Mouse (Mus musculus): ENCODE data around the gene Slc6a21.

The Slc6a21 gene

DNA sequence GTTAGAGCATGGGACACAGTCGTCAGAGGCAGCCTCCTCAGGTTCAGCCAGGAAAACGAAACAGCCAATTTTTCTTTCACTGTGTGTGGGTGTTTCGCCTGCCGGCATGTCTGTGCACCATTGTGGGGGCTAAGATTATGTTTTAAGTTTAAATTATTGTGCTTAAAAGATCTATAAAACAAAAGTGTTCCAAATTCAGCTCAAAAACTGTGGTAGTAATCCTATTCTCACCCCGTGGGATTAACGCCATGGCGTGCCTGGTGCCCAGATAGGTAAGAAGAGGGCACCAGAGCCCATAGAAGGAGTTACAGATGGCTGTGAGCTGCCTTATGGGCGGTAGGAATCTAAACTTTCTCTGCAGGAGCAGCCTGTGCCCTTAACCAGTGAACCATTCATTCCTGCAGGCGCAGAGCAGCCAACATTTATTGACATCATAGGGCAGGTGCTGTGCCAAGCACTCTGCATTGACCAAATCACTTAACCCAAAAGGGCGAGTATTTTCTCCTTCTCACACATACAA lies 37.9 kb downstream of the Slc6a21 start:
- no peak for DNase-seq (ENCODE audit: low spot score in 2 of 2)

- DNase-seq (ENCODE audit: low spot score in 2 of 2): no peak
These were observed 39.2 kb downstream of the Slc6a21 start for GRCm38 (mm10) chr7:45316536-45316935.

DNA sequence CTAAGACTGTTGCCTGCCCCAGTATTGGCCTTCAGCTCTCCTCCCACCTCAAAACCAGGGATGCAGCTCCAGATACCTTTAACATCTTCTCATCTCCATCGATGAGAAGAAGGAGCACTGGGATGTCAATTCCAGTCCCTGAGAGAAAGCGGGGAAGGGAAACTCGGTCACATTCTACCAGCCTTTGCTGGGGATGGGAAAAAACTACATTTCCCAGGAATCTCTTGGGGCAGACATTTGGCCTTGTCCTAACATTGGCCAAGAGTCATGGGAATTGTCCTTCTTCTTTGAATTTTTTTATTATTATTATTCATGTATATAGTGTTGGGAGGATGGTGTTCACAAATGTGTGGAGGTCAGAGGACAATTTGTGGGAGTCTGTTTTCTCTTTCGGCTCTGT lies 44.9 kb downstream of the Slc6a21 start:
- no peak for DNase-seq (ENCODE audit: low spot score in 2 of 2)

DNA sequence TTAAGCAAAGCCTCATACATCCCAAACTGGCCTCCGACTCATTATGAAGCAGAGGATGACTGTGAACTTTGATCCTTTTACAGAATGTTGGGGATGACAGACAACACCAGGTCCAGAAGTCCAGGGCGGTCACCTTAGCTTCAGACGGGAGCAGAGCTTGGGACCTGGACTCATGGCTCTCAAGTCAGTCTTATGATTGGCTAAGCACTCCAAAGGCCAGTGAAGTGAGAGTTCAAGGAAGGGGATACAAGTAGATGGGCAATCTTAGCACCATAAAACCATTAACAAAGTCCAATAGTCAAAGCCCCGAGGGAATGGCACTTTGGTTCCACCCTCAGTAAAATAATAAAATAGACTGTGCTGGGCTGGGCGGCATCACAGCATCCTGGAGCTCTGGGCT lies 45.8 kb downstream of the Slc6a21 start:
- no peak for DNase-seq (ENCODE audit: low spot score in 2 of 2)

DNA sequence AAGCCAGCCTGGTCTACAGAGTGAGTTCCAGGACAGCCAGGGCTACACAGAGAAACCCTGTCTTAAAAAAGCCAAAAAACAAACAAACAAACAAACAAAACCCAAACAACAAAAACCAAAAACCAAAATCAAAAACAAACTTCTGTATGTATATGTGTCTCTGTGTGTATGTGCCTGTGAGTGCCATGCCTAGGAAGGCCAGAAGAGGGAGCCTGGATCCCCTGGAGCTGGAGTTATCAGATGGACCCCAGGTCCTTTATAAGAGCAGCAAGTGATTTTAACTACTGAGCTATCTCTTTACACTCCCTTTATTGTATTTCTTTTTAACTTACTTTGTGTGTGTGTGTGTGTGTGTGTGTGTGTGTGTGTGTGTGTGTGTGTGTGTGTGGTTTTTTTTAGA lies 48.5 kb downstream of the Slc6a21 start:
- DNase-seq (ENCODE audit: low spot score in 2 of 2): no peak

DNA sequence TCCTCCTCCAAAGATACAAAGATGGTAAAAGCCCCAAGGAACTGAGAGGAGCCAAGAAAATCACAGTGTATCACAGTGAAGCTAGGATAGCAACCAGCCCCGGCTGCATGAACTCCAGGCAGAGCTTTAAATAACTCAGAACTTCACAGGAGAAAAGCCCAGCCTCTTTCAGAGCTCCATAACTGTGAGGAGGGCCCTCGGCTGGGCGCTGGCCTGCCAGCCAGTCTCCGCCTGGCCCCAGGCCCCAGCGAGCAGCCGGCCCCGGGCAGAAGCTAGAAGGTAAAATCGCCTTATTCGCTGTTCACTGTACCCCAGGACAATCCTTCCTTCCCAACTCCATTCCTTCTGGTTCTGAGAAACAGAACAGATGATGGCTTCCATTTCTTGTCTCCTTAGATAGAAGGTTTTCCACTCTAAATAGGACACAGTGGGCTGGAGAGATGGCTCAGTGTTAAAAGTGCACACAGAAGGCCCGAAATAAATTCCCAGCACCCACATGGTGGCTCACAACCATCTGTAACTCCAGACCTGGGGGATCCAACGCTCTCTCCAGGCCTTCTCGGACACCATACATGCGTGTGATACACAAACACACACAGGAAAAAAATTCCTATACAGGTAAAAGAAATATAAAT lies 51.6 kb downstream of the Slc6a21 start:
- DNase-seq (ENCODE audit: low spot score in 2 of 2): no peak

- DNase-seq (ENCODE audit: low spot score in 2 of 2): no peak
These were observed 54.2 kb downstream of the Slc6a21 start for GRCm38 (mm10) chr7:45331502-45331901.

DNA sequence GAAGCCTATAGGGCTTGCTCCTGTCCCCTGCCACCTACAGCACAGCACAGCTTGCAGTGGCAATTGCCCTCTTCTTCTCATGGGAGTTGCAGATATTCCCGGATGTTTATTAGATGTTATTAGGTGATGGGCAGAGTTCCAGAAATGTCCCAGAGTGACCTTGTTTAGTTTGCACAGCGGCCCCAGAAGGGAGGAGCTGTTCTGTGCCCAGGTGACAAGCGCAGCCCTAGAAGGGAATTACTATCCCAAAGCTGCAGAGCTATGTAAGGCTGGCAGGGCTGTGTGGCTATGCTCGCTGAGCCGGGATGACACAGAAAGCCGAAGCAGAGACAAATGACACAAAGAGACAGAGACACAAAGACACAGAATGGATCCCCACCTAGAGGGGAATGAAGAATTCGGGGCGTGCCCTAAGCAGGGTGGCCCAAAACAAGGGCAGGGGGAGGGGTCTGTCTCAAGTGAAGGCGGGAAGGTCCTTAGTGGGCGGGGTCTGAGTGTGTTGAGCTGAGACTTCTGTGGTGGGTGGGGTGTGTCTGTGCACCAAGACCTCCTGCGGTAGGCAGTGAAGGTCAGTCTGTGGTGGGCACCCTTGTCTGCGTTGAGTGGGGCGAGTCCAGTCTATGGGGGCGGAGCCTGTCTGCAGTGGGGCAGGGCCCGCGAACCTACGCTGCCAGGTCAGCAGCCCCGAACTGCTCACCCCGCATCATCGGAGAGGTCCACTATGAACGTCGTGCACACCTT lies 55.5 kb downstream of the Slc6a21 start:
- peak; percentile 44 to 52 for DNase-seq (ENCODE audit: low spot score in 2 of 2)

DNA sequence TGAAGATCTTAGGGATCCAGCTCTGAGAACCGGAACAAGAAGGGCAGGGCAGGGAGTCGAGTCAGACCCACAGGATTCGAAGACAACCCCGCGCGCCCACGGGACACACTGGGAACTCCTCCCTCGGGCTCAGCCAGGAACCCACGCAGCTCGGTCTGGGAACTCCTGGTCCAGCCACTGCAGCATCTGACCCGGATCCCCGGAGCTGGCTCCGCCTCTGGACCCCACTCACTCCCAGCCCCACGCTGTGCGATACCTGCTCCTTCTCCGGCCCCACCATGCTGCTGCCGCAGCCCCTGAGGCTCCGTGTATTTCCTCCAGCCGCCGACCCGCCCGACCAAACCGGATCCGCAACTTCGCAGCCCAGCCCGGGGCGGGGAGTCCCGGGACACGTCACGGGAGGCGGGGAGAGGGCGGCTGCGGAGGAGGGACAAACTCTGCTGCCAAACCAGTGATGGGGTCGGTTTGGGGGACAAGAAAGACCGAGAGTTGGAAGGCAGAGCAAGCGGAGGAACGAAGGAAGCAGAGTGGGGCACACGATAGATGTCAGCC lies 56.2 kb downstream of the Slc6a21 start, which contains the start of gene Trpm4:
Trpm4 (minus strand) TSS at position 350 of the 552 bp plus-strand sequence.
- peak; percentile 84 to 85 for DNase-seq (ENCODE audit: low spot score in 2 of 2)

DNA sequence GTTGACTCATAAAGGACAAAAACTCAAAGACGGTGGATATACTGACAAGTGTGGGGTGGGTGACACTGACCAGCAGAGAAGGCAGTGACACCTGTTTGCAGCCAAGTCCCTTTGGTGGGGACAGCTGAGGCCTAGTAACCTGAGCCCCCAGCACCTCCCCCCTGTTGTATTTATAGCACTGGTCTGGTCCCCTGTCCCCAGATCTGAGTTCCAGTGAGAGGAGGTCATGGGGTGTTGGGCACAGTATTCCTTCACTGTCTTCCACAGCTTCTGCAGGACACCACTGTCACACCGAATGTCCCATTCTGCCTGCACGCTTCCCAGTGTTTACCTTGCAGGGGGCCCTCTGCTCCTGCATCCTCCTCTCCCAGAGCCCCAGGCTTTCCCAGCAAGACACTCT lies 57.3 kb downstream of the Slc6a21 start:
- no peak for DNase-seq (ENCODE audit: low spot score in 2 of 2)

GRCm38 (mm10) chr7:45335056-45335455 lies 57.7 kb downstream of the Slc6a21 start, which contains the start of gene Hrc:
TSS of gene Hrc (plus strand) at chr7:45335290.
- no peak for DNase-seq (ENCODE audit: low spot score in 2 of 2)

- no peak for DNase-seq (ENCODE audit: low spot score in 2 of 2)
These were observed 59.0 kb downstream of the Slc6a21 start for GRCm38 (mm10) chr7:45336319-45336718.

GRCm38 (mm10) chr7:45337469-45337868 lies 60.2 kb downstream of the Slc6a21 start:
- no peak for DNase-seq (ENCODE audit: low spot score in 2 of 2)

- peak; percentile 42 to 45 for DNase-seq (ENCODE audit: low spot score in 2 of 2)
These were observed 61.0 kb downstream of the Slc6a21 start for GRCm38 (mm10) chr7:45338161-45338911.
